Mouse (Mus musculus): Measurements from ENCODE around the gene Wdr60. TPM values are rescaled to one million over a fixed set of nuclear protein-coding genes. Genes with fewer than 3 reads are reported as not detected.

Gene Wdr60
- polyA plus RNA-seq, 1 experiment from 2014 or later: 16.6 TPM

GRCm38 (mm10) chr12:116293599-116294292, 30.9 kb upstream of the Wdr60 start:
- 58% methylated on average over 4 of the region's 4 CpGs for WGBS
- DNase-seq (ENCODE audit: low spot score) (peak; percentile 49), ATAC-seq (no peak)
- 0 out of 2 replicates have a peak, but pooled peaks have one; percentile 21 for TF ChIP-seq EP300 (IDR thresholded peaks at IDR 0.05)
- TF ChIP-seq CTCF (IDR thresholded peaks at IDR 0.05): no peak
- Histone ChIP-seq H3K9me3 (ENCODE audit: low read length) (no peaks in the 10 kb centered on the region), H3K27ac (ENCODE audit: low read length) (no peak overlapping the region), H3K4me2 (replicated peaks; ENCODE audit: low read depth, low read length) (no peak overlapping the region), H3K9ac (replicated peaks; ENCODE audit: low read depth) (no peak overlapping the region), H3K27me3 (replicated peaks; ENCODE audit: insufficient read depth, low read length) (no peaks in the 10 kb centered on the region), H3K36me3 (ENCODE audit: insufficient read depth, low read length) (no peaks in the 10 kb centered on the region), H3K4me3 (ENCODE audit: low read depth, low read length) (no peak overlapping the region), H3K4me1 (ENCODE audit: insufficient read depth, low read depth, low read length) (no peaks in the 10 kb centered on the region)

GRCm38 (mm10) chr12:116293185-116293584, 30.4 kb upstream of the Wdr60 start:
- Histone ChIP-seq H3K36me3 (ENCODE audit: insufficient read depth, low read length) (no peaks in the 10 kb centered on the region), H3K9me3 (ENCODE audit: low read length) (no peaks in the 10 kb centered on the region), H3K9ac (replicated peaks; ENCODE audit: low read depth) (no peak overlapping the region), H3K4me3 (ENCODE audit: low read depth, low read length) (no peak overlapping the region), H3K27me3 (replicated peaks; ENCODE audit: insufficient read depth, low read length) (no peaks in the 10 kb centered on the region), H3K27ac (ENCODE audit: low read length) (no peak overlapping the region), H3K4me2 (replicated peaks; ENCODE audit: low read depth, low read length) (no peak overlapping the region), H3K4me1 (ENCODE audit: insufficient read depth, low read depth, low read length) (no peaks in the 10 kb centered on the region)
- DNase-seq (ENCODE audit: low spot score) (no peak), ATAC-seq (no peak)
- 34% methylated on average over 2 of the region's 2 CpGs for WGBS
- TF ChIP-seq EP300 (IDR thresholded peaks at IDR 0.05) (no peak), CTCF (IDR thresholded peaks at IDR 0.05) (no peak)

- Histone ChIP-seq H3K4me1 (ENCODE audit: insufficient read depth, low read depth, low read length) (no peaks in the 10 kb centered on the region), H3K27ac (ENCODE audit: low read length) (no peak overlapping the region), H3K4me2 (replicated peaks; ENCODE audit: low read depth, low read length) (no peak overlapping the region), H3K27me3 (replicated peaks; ENCODE audit: insufficient read depth, low read length) (no peaks in the 10 kb centered on the region), H3K9ac (replicated peaks; ENCODE audit: low read depth) (no peak overlapping the region), H3K36me3 (ENCODE audit: insufficient read depth, low read length) (no peaks in the 10 kb centered on the region), H3K4me3 (ENCODE audit: low read depth, low read length) (peak overlapping the region; percentile 20; the same call in 1 of the 2 replicates), H3K9me3 (ENCODE audit: low read length) (no peaks in the 10 kb centered on the region)
- WGBS: 55% methylated on average over 2 of the region's 2 CpGs
- TF ChIP-seq CTCF (IDR thresholded peaks at IDR 0.05): no peak
- TF ChIP-seq EP300 (IDR thresholded peaks at IDR 0.05): no peak
- ATAC-seq: no peak
- DNase-seq (ENCODE audit: low spot score): no peak
Observed at GRCm38 (mm10) chr12:116283511-116283910, 20.7 kb upstream of the Wdr60 start.

GRCm38 (mm10) chr12:116282856-116283255, 20.0 kb upstream of the Wdr60 start:
- TF ChIP-seq CTCF (IDR thresholded peaks at IDR 0.05) (no peak), EP300 (IDR thresholded peaks at IDR 0.05) (no peak)
- Histone ChIP-seq H3K4me3 (ENCODE audit: low read depth, low read length) (peak overlapping the region; percentile 20), H3K27me3 (replicated peaks; ENCODE audit: insufficient read depth, low read length) (no peaks in the 10 kb centered on the region), H3K27ac (ENCODE audit: low read length) (no peak overlapping the region), H3K4me2 (replicated peaks; ENCODE audit: low read depth, low read length) (peak overlapping the region; percentile 38), H3K9me3 (ENCODE audit: low read length) (no peaks in the 10 kb centered on the region), H3K9ac (replicated peaks; ENCODE audit: low read depth) (no peak overlapping the region), H3K36me3 (ENCODE audit: insufficient read depth, low read length) (no peaks in the 10 kb centered on the region), H3K4me1 (ENCODE audit: insufficient read depth, low read depth, low read length) (no peaks in the 10 kb centered on the region)
- WGBS: 79% methylated on average over 2 of the region's 2 CpGs
- DNase-seq (ENCODE audit: low spot score) (no peak), ATAC-seq (no peak)

- Histone ChIP-seq H3K9ac (replicated peaks; ENCODE audit: low read depth) (peak overlapping the region; percentile 72), H3K4me2 (replicated peaks; ENCODE audit: low read depth, low read length) (peak overlapping the region; percentile 91), H3K27me3 (replicated peaks; ENCODE audit: insufficient read depth, low read length) (no peaks in the 10 kb centered on the region), H3K9me3 (ENCODE audit: low read length) (no peaks in the 10 kb centered on the region), H3K4me1 (ENCODE audit: insufficient read depth, low read depth, low read length) (no peaks in the 10 kb centered on the region), H3K36me3 (ENCODE audit: insufficient read depth, low read length) (no peaks in the 10 kb centered on the region), H3K27ac (ENCODE audit: low read length) (peak overlapping the region; percentile 98), H3K4me3 (ENCODE audit: low read depth, low read length) (peak overlapping the region; percentile 100)
- WGBS: 1% methylated on average over 42 of the region's 55 CpGs
- TF ChIP-seq CTCF (IDR thresholded peaks at IDR 0.05) (no peak), EP300 (IDR thresholded peaks at IDR 0.05) (no peak)
- ATAC-seq: peak; percentile 39
- DNase-seq (ENCODE audit: low spot score): peak; percentile 61
Observed at GRCm38 (mm10) chr12:116281427-116282281, 18.8 kb upstream of the Wdr60 start.

GRCm38 (mm10) chr12:116280653-116281364, 18.0 kb upstream of the Wdr60 start, which contains the start of gene Esyt2:
TSS of gene Esyt2 (plus strand) at chr12:116281196.
- TF ChIP-seq EP300 (IDR thresholded peaks at IDR 0.05): peak; percentile 66; the same call in 1 of the 2 replicates
- peak; percentile 70 for TF ChIP-seq CTCF (IDR thresholded peaks at IDR 0.05)
- H3K4me2 ChIP-seq (replicated peaks; ENCODE audit: low read depth, low read length): peak within 1 kb of the TSS; percentile 91
- H3K9me3 ChIP-seq (ENCODE audit: low read length): no peaks in the 10 kb centered on the region
- peak within 1 kb of the TSS; percentile 100 for H3K4me3 ChIP-seq (ENCODE audit: low read depth, low read length)
- peak; percentile 99 for DNase-seq (ENCODE audit: low spot score)
- peak within 1 kb of the TSS; percentile 98 for H3K27ac ChIP-seq (ENCODE audit: low read length)
- peak; percentile 95 for ATAC-seq
- no peaks in the 10 kb centered on the region for H3K36me3 ChIP-seq (ENCODE audit: insufficient read depth, low read length)
- WGBS: under 1% methylated on average over 59 of the region's 68 CpGs
- peak within 1 kb of the TSS; percentile 72 for H3K9ac ChIP-seq (replicated peaks; ENCODE audit: low read depth)
- H3K4me1 ChIP-seq (ENCODE audit: insufficient read depth, low read depth, low read length): no peaks in the 10 kb centered on the region
- H3K27me3 ChIP-seq (replicated peaks; ENCODE audit: insufficient read depth, low read length): no peaks in the 10 kb centered on the region
